Mouse (Mus musculus): ENCODE measurements around the gene Ppp1r14b.

DNA sequence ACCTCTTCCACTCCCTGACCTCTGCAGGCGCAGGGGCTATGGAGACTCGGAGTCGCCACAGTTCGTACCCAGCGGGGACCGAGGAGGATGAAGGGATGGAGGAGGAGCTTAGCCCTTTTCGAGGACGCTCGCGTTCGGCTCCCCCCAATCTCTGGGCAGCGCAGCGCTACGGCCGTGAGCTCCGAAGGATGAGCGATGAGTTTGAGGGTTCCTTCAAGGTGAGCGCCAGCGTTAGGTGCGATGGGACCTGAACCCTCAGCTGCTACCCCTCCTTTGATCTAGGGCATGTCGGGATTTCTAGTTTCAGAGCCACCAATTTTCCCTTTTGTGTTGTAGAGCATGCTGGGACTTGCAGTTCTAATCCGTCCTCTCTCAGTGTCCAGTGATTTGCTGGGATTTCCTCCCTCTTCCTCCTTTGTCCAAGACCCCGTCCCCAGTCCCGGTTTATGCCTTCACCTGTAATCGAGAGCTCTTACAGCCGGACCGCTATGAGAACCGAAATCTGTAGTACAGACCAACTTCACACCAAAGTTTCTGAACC lies 24.1 kb upstream of the Ppp1r14b start:
- TF ChIP-seq CTCF (IDR thresholded peaks at IDR 0.05; ENCODE audit: borderline replicate concordance, control insufficient read depth, extremely low read depth, insufficient read depth, low read length, poor library complexity) (no peak), POLR2A (IDR thresholded peaks at IDR 0.05; ENCODE audit: control insufficient read depth, extremely low read depth, insufficient read depth, low read length, poor library complexity) (no peak)
